Mouse (Mus musculus): ENCODE data around the gene Arl16.
A peak's percentile ranks its signal among the peaks of the same experiment; 100 is the strongest.

Gene Arl16

DNA sequence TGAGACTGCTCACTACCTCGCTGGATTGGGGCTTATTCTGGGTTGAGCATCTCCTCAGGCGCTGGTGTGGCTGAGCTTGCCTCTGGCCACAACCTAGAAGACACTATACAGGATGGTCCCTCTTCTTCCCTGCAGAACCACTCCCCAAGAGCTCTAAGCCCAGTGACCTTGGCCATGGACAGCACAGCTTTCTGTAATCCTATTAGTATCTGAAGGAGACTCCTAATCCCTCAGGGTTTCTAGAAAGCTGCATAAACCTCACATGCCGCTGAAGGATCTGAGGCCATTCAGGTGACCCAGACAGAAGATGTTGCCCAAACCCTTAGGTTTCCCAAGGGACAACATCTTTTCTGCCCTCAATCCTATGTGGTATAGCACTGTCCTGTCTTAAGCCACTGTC, 15.2 kb downstream of the Arl16 start:
- Histone ChIP-seq H3K4me3 (replicated peaks; ENCODE audit: low read length) (no peak overlapping the region), H3K9me3 (ENCODE audit: low read length) (peaks cover 14% of the 10 kb centered on the region), H3K4me1 (replicated peaks; ENCODE audit: low read depth, low read length) (peaks cover 21% of the 10 kb centered on the region), H3K27me3 (ENCODE audit: insufficient read depth, low read length) (peaks cover 5% of the 10 kb centered on the region; the same call in 1 of the 2 replicates), H3K36me3 (ENCODE audit: insufficient read depth, low read length) (peaks cover 8% of the 10 kb centered on the region)
- TF ChIP-seq POU5F1 (IDR thresholded peaks at IDR 0.05; ENCODE audit: borderline replicate concordance, low read length), result no peak
- no peak for TF ChIP-seq NANOG (IDR thresholded peaks at IDR 0.05; ENCODE audit: borderline replicate concordance, low read length)
- TF ChIP-seq CTCF (conservative IDR thresholded peaks at IDR 0.05; ENCODE audit: low read length), result no peak

DNA sequence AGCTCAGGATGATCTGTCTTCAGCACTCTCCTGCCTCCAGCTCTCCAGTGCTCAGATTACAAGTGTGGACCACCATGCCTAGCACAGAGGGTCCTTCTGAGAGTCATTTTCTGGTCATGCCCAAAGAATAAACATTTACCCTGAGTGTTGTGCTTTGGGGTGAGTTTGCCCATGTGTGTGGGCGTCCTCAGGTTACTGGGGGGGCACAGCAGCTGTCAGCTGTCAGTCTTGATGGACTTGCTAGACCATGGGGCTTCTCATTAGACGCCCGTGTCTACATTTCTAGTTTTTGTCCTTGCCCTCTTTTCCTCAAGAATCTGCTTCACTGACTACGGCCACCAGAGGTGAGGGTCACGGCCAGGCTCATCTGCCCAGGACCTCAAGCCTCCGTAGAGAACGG, 20.2 kb downstream of the Arl16 start:
- Histone ChIP-seq H3K9me3 (ENCODE audit: low read length) (no peaks in the 10 kb centered on the region), H3K4me1 (replicated peaks; ENCODE audit: low read depth, low read length) (peaks cover 11% of the 10 kb centered on the region), H3K4me3 (replicated peaks; ENCODE audit: low read length) (no peak overlapping the region), H3K27me3 (ENCODE audit: insufficient read depth, low read length) (no peaks in the 10 kb centered on the region), H3K36me3 (ENCODE audit: insufficient read depth, low read length) (no peaks in the 10 kb centered on the region)
- TF ChIP-seq POU5F1 (IDR thresholded peaks at IDR 0.05; ENCODE audit: borderline replicate concordance, low read length) (no peak), NANOG (IDR thresholded peaks at IDR 0.05; ENCODE audit: borderline replicate concordance, low read length) (no peak), CTCF (conservative IDR thresholded peaks at IDR 0.05; ENCODE audit: low read length) (no peak)

GRCm38 (mm10) chr11:120445475-120445874, 21.9 kb downstream of the Arl16 start:
- Histone ChIP-seq H3K36me3 (ENCODE audit: insufficient read depth, low read length) (no peaks in the 10 kb centered on the region), H3K4me3 (replicated peaks; ENCODE audit: low read length) (no peak overlapping the region), H3K4me1 (replicated peaks; ENCODE audit: low read depth, low read length) (peaks cover 11% of the 10 kb centered on the region), H3K9me3 (ENCODE audit: low read length) (no peaks in the 10 kb centered on the region), H3K27me3 (ENCODE audit: insufficient read depth, low read length) (no peaks in the 10 kb centered on the region)
- TF ChIP-seq NANOG (IDR thresholded peaks at IDR 0.05; ENCODE audit: borderline replicate concordance, low read length) (no peak), CTCF (conservative IDR thresholded peaks at IDR 0.05; ENCODE audit: low read length) (no peak), POU5F1 (IDR thresholded peaks at IDR 0.05; ENCODE audit: borderline replicate concordance, low read length) (no peak)

- H3K4me1 ChIP-seq (replicated peaks; ENCODE audit: low read depth, low read length), result peaks cover 11% of the 10 kb centered on the region
- TF ChIP-seq POU5F1 (IDR thresholded peaks at IDR 0.05; ENCODE audit: borderline replicate concordance, low read length), result no peak
- TF ChIP-seq NANOG (IDR thresholded peaks at IDR 0.05; ENCODE audit: borderline replicate concordance, low read length), result no peak
- no peak for TF ChIP-seq CTCF (conservative IDR thresholded peaks at IDR 0.05; ENCODE audit: low read length)
- H3K9me3 ChIP-seq (ENCODE audit: low read length), result no peaks in the 10 kb centered on the region
- H3K36me3 ChIP-seq (ENCODE audit: insufficient read depth, low read length), result no peaks in the 10 kb centered on the region
- no peak overlapping the region for H3K4me3 ChIP-seq (replicated peaks; ENCODE audit: low read length)
- no peaks in the 10 kb centered on the region for H3K27me3 ChIP-seq (ENCODE audit: insufficient read depth, low read length)
Observed at GRCm38 (mm10) chr11:120444106-120444505, 23.3 kb downstream of the Arl16 start.

GRCm38 (mm10) chr11:120442765-120443280, 24.6 kb downstream of the Arl16 start:
- Histone ChIP-seq H3K9me3 (ENCODE audit: low read length) (no peaks in the 10 kb centered on the region), H3K36me3 (ENCODE audit: insufficient read depth, low read length) (no peaks in the 10 kb centered on the region), H3K27me3 (ENCODE audit: insufficient read depth, low read length) (no peaks in the 10 kb centered on the region), H3K4me1 (replicated peaks; ENCODE audit: low read depth, low read length) (peaks cover 2% of the 10 kb centered on the region; the same call in 1 of the 2 replicates), H3K4me3 (replicated peaks; ENCODE audit: low read length) (no peak overlapping the region)
- TF ChIP-seq NANOG (IDR thresholded peaks at IDR 0.05; ENCODE audit: borderline replicate concordance, low read length) (no peak), POU5F1 (IDR thresholded peaks at IDR 0.05; ENCODE audit: borderline replicate concordance, low read length) (no peak), CTCF (conservative IDR thresholded peaks at IDR 0.05; ENCODE audit: low read length) (no peak; the same call in 1 of the 2 replicates)

- Histone ChIP-seq H3K36me3 (ENCODE audit: insufficient read depth, low read length) (no peaks in the 10 kb centered on the region), H3K27me3 (ENCODE audit: insufficient read depth, low read length) (no peaks in the 10 kb centered on the region), H3K9me3 (ENCODE audit: low read length) (no peaks in the 10 kb centered on the region), H3K4me1 (replicated peaks; ENCODE audit: low read depth, low read length) (no peaks in the 10 kb centered on the region; the same call in 1 of the 2 replicates), H3K4me3 (replicated peaks; ENCODE audit: low read length) (no peak within 1 kb of the TSS)
- no peak for TF ChIP-seq CTCF (conservative IDR thresholded peaks at IDR 0.05; ENCODE audit: low read length)
- TF ChIP-seq NANOG (IDR thresholded peaks at IDR 0.05; ENCODE audit: borderline replicate concordance, low read length), result no peak
- no peak for TF ChIP-seq POU5F1 (IDR thresholded peaks at IDR 0.05; ENCODE audit: borderline replicate concordance, low read length)
Observed at GRCm38 (mm10) chr11:120442344-120442743, 25.1 kb downstream of the Arl16 start, which contains the start of gene Tspan10. Gene Tspan10 (plus strand): TSS chr11:120442644.

DNA sequence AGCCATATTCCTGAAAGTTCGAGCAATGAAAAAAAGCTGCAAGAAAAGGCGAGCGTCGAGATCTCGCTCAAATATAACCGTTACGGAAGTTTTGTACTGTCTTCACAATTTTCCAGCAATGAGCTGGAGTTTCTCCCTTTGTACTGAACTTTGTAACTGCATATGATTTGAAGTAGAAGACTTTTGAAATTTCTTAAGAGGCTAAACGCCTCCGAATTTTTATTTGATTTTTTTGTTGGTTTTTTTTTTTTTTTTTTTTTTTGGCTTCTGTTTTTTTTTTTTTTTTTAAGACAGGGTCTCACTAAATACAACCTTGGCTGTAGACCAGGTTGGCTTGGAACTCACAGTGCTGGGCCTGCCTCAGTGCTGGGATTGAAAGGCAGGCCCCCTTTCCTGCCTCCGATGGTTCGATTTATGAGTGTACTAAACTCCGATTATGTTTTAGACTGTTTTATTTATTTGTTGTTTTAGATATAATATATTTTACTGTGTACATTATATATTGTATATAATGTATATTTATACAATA, 29.5 kb downstream of the Arl16 start:
- TF ChIP-seq POU5F1 (IDR thresholded peaks at IDR 0.05; ENCODE audit: borderline replicate concordance, low read length), result no peak
- no peak for TF ChIP-seq CTCF (conservative IDR thresholded peaks at IDR 0.05; ENCODE audit: low read length)
- no peak for TF ChIP-seq NANOG (IDR thresholded peaks at IDR 0.05; ENCODE audit: borderline replicate concordance, low read length)
- Histone ChIP-seq H3K9me3 (ENCODE audit: low read length) (no peaks in the 10 kb centered on the region), H3K27me3 (ENCODE audit: insufficient read depth, low read length) (no peaks in the 10 kb centered on the region), H3K36me3 (ENCODE audit: insufficient read depth, low read length) (peaks cover 29% of the 10 kb centered on the region), H3K4me1 (replicated peaks; ENCODE audit: low read depth, low read length) (peaks cover 12% of the 10 kb centered on the region), H3K4me3 (replicated peaks; ENCODE audit: low read length) (peak overlapping the region; percentile 97)

DNA sequence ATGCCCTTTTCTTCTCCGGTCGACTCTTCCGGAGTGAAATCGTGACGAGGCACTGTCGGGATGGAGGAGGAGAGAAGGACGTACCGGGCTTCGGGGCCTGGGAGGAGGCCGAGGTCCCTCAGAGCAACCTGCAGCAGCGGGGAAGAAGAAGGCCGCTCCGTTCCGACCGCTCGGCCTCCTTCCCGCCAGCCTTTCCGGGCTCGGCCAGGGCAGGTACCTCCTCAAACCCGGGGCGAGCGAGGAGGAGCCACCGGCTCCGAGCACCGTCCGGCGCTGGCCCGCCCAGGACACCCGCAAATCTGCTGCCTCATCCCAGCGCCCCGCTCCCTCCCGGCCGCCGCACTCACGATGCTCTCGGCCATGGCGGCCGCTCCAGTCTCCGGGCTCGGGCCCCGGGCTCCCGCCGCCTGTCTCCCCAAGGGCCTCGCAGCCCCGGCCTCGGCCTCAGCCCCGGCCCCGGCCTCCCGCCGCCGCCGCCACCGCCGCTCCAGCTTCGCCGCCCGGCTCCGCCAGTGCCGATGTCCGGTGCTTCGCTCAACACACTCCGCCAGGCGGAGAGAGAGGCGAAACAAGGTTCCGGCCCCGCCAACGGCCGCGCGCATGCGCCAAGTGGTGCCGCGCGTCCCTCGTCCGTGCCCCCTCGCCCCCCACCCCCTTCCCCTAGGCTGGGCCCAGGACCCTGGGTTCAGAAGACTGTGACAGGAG, 30.1 kb downstream of the Arl16 start, which contains the start of gene Nploc4:
TSS of gene Nploc4 (minus strand) at position 557 of the 705 bp plus-strand sequence.
- Histone ChIP-seq H3K36me3 (ENCODE audit: insufficient read depth, low read length) (peaks cover 35% of the 10 kb centered on the region), H3K4me3 (replicated peaks; ENCODE audit: low read length) (peak within 1 kb of the TSS; percentile 97), H3K4me1 (replicated peaks; ENCODE audit: low read depth, low read length) (peaks cover 12% of the 10 kb centered on the region), H3K9me3 (ENCODE audit: low read length) (no peaks in the 10 kb centered on the region), H3K27me3 (ENCODE audit: insufficient read depth, low read length) (no peaks in the 10 kb centered on the region)
- TF ChIP-seq NANOG (IDR thresholded peaks at IDR 0.05; ENCODE audit: borderline replicate concordance, low read length) (no peak), CTCF (conservative IDR thresholded peaks at IDR 0.05; ENCODE audit: low read length) (no peak), POU5F1 (IDR thresholded peaks at IDR 0.05; ENCODE audit: borderline replicate concordance, low read length) (no peak)
